Mouse (Mus musculus) kidney, postnatal 0 days (tissue): ENCODE data around the gene Iffo1. TPM values are rescaled to one million over a fixed set of nuclear protein-coding genes. Genes with fewer than 3 reads are reported as not detected.
A peak's percentile ranks its signal among the peaks of the same experiment; 100 is the strongest.

Source experiments
- ATAC-seq: fragments of 200-750 bp; cut with Nextera tagmentation; replicated peaks from 2 replicates; pipeline ENCODE4 v1.8.0; 2017; ENCODE audit warnings: low read depth, moderate number of reproducible peaks, moderate TSS enrichment, moderate library complexity; ENCODE audit not compliant: low FRiP score
- DNase-seq: peaks from one replicate; pipeline ENCODE4 v3.0.0-alpha.2; 2016; ENCODE audit warnings: low spot score
- H3K27ac ChIP-seq: fragments of 300-500 bp; sonication (generic); 2 replicates; pipeline ENCODE4 v1.5.1; 2014; ENCODE audit warnings: mild to moderate bottlenecking
- H3K27me3 ChIP-seq: fragments of 300-500 bp; sonication (generic); 2 replicates; pipeline ENCODE4 v1.6.1; 2014; ENCODE audit warnings: low read length, mixed read lengths; ENCODE audit not compliant: insufficient read depth
- H3K36me3 ChIP-seq: fragments of 300-500 bp; sonication (generic); 2 replicates; pipeline ENCODE4 v1.6.1; 2014; ENCODE audit warnings: low read length, mixed read lengths; ENCODE audit not compliant: insufficient read depth
- H3K4me1 ChIP-seq: fragments of 300-500 bp; sonication (generic); replicated peaks from 2 replicates; pipeline ENCODE4 v1.6.1; 2014; ENCODE audit warnings: antibody characterized with exemption, low read length, mixed read lengths; ENCODE audit not compliant: insufficient read depth
- H3K4me2 ChIP-seq: fragments of 300-500 bp; sonication (generic); 2 replicates; pipeline ENCODE4 v1.6.1; 2014; ENCODE audit warnings: mild to moderate bottlenecking, low read length, moderate library complexity, mixed read lengths
- H3K4me3 ChIP-seq: fragments of 300-500 bp; sonication (generic); replicated peaks from 2 replicates; pipeline ENCODE4 v1.5.1; 2014; ENCODE audit warnings: low read depth, low read length
- H3K9ac ChIP-seq: fragments of 300-500 bp; sonication (generic); 2 replicates; pipeline ENCODE4 v1.6.1; 2014; ENCODE audit warnings: low read depth, low read length
- H3K9me3 ChIP-seq: fragments of 300-500 bp; sonication (generic); replicated peaks from 2 replicates; pipeline ENCODE4 v1.6.1; 2016; ENCODE audit warnings: low read length, inconsistent platforms, mixed read lengths
- CTCF ChIP-seq: IDR thresholded peaks from 2 replicates; pipeline ENCODE4 v1.5.1; 2016; ENCODE audit warnings: antibody characterized with exemption, low read depth, mild to moderate bottlenecking, moderate library complexity
- WGBS: fragments of 180-500 bp; shearing (Covaris S2); extraction: QIAGEN DNeasy Blood & Tissue Kit; methylation state at CpG from one replicate; pipeline ENCODE4 v1.1.7; 2014; 5-methylcytosine and 5-hydroxymethylcytosine counted together
- microRNA-seq: library from miRNA; unstranded; fragments of <30 nt; microRNA quantifications from one replicate; pipeline ENCODE4, GENCODE M21; 2016
- polyA plus RNA-seq: library from polyadenylated mRNA; unstranded; fragments of >200 nt; fragmentation: Nextera tagmentation; extraction: Ambion mirVana; gene quantifications from 2 replicates; pipeline ENCODE4 v1.2.1, GENCODE M21; 2015

Iffo1 gene
- polyA plus RNA-seq, 1 experiment from 2014 or later: 8.1 TPM

GRCm38 (mm10) chr6:125195541-125196075 is 50.6 kb downstream of the Iffo1 start:
- TF ChIP-seq CTCF: no peak
- 0 out of 2 replicates have a peak, but pooled peaks cover 6% of the 10 kb centered on the region for H3K36me3 ChIP-seq
- H3K4me3 ChIP-seq: no peak overlapping the region
- H3K9me3 ChIP-seq: no peaks in the 10 kb centered on the region
- DNase-seq (no peak), ATAC-seq (no peak)
- H3K4me2 ChIP-seq: no peak overlapping the region
- H3K4me1 ChIP-seq: 0 out of 2 replicates have a peak, but pooled peaks cover 6% of the 10 kb centered on the region
- 27% methylated on average over 1 of the region's 1 CpGs for WGBS
- no peak overlapping the region for H3K27ac ChIP-seq
- H3K9ac ChIP-seq: no peak overlapping the region
- H3K27me3 ChIP-seq: no peaks in the 10 kb centered on the region

- Histone ChIP-seq H3K4me1 (0 out of 2 replicates have a peak, but pooled peaks cover 3% of the 10 kb centered on the region), H3K9ac (no peak overlapping the region), H3K36me3 (0 out of 2 replicates have a peak, but pooled peaks cover 6% of the 10 kb centered on the region), H3K4me2 (no peak overlapping the region), H3K27me3 (no peaks in the 10 kb centered on the region), H3K27ac (no peak overlapping the region), H3K9me3 (no peaks in the 10 kb centered on the region), H3K4me3 (no peak overlapping the region)
- 67% methylated on average over 3 of the region's 3 CpGs for WGBS
- DNase-seq (no peak), ATAC-seq (no peak)
- no peak for TF ChIP-seq CTCF
Observed at GRCm38 (mm10) chr6:125196301-125196700, 51.3 kb downstream of the Iffo1 start.

DNA sequence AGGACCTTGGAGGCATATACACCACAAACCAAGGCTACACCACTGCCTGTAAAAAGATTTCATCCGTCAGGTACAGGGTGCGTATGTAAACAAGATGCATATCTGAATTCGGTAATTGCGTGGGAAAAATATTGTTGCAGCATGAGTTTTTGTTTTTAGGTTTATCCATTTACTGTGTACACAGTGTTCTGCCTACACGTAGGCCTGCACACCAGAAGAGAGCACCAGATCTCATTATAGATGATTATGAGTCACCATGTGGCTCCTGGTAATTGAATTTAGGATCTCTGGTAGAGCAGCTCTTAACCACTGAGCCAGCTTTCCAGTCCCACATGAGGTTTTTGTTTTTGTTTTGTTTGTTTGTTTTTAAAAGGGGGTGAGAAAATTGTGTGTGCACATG is 52.1 kb downstream of the Iffo1 start:
- Histone ChIP-seq H3K27ac (no peak overlapping the region), H3K27me3 (no peaks in the 10 kb centered on the region), H3K36me3 (0 out of 2 replicates have a peak, but pooled peaks cover 6% of the 10 kb centered on the region), H3K4me2 (no peak overlapping the region), H3K4me1 (0 out of 2 replicates have a peak, but pooled peaks cover 3% of the 10 kb centered on the region), H3K4me3 (no peak overlapping the region), H3K9me3 (no peaks in the 10 kb centered on the region), H3K9ac (no peak overlapping the region)
- 80% methylated on average over 5 of the region's 5 CpGs for whole genome bisulfite sequencing
- no peak for DNase-seq
- ATAC-seq: no peak
- TF ChIP-seq CTCF: no peak

GRCm38 (mm10) chr6:125210436-125210835 is 65.4 kb downstream of the Iffo1 start:
- ATAC-seq (no peak), DNase-seq (no peak)
- 0 out of 2 replicates have a peak, but pooled peaks have one; percentile 15 for TF ChIP-seq CTCF

More at GRCm38 (mm10) chr6:125210436-125210835, 65.4 kb downstream of the Iffo1 start:
- H3K27ac ChIP-seq: no peak overlapping the region
- H3K4me3 ChIP-seq: no peak overlapping the region
- no peaks in the 10 kb centered on the region for H3K27me3 ChIP-seq
- WGBS: 82% methylated on average over 1 of the region's 1 CpGs
- no peaks in the 10 kb centered on the region for H3K9me3 ChIP-seq
- no peak overlapping the region for H3K4me2 ChIP-seq
- no peaks in the 10 kb centered on the region for H3K4me1 ChIP-seq
- no peaks in the 10 kb centered on the region for H3K36me3 ChIP-seq
- H3K9ac ChIP-seq: no peak overlapping the region

Small RNAs within 50 kb of the gene (microRNA-seq; reads per million reads assigned to microRNA genes)
- 0.60 reads per million for gene Mir3098
- not detected for gene Mir7045

Other genes starting within 250 kb of the Iffo1 start
- gene Lag3, start 233.5 kb upstream of the Iffo1 start, polyA plus RNA-seq: 2.5 and 2.9 TPM in 2 replicates
- gene Ptms, start 225.1 kb upstream of the Iffo1 start, polyA plus RNA-seq: 359 and 399 TPM in 2 replicates
- gene Mlf2, start 213.9 kb upstream of the Iffo1 start, polyA plus RNA-seq: 348 and 352 TPM in 2 replicates
- gene Cops7a, start 179.7 kb upstream of the Iffo1 start, polyA plus RNA-seq: 153 and 157 TPM in 2 replicates
- 2.0 and 2.1 TPM in 2 replicates for gene Pianp, start 148.5 kb upstream of the Iffo1 start, polyA plus RNA-seq
- 11.3 and 11.4 TPM in 2 replicates for gene Zfp384, start 136.1 kb upstream of the Iffo1 start, polyA plus RNA-seq
- 118 and 119 TPM in 2 replicates for gene Ing4, start 105.5 kb upstream of the Iffo1 start, polyA plus RNA-seq
- gene Acrbp, start 95.6 kb upstream of the Iffo1 start, polyA plus RNA-seq: 4.2 and 4.5 TPM in 2 replicates
- gene Lpar5, start 77.3 kb upstream of the Iffo1 start, polyA plus RNA-seq: 0.29 and 0.30 TPM in 2 replicates
- gene Chd4, start 49.3 kb upstream of the Iffo1 start, polyA plus RNA-seq: 60.7 and 64.2 TPM in 2 replicates
- 41.1 and 43.2 TPM in 2 replicates for gene Nop2, start 13.3 kb upstream of the Iffo1 start, polyA plus RNA-seq
- gene Gapdh, start 21.2 kb downstream of the Iffo1 start, polyA plus RNA-seq: 1,529 and 1,548 TPM in 2 replicates
- gene Ncapd2, start 46.5 kb downstream of the Iffo1 start, polyA plus RNA-seq: 43.8 and 48.0 TPM in 2 replicates
- 275 and 288 TPM in 2 replicates for gene Mrpl51, start 46.6 kb downstream of the Iffo1 start, polyA plus RNA-seq
- gene Vamp1, start 70.3 kb downstream of the Iffo1 start, polyA plus RNA-seq: 4.0 and 4.4 TPM in 2 replicates
- gene Tapbpl, start 86.6 kb downstream of the Iffo1 start, polyA plus RNA-seq: 6.3 and 7.2 TPM in 2 replicates
- gene Cd27, start 91.8 kb downstream of the Iffo1 start, polyA plus RNA-seq: 0.93 and 1.2 TPM in 2 replicates
- gene Tuba3a, start 140.8 kb downstream of the Iffo1 start, polyA plus RNA-seq: 0.17 TPM in 1 of 2 replicates, not detected in the other
- gene Ltbr, start 168.6 kb downstream of the Iffo1 start, polyA plus RNA-seq: 69.8 and 71.6 TPM in 2 replicates
- gene Scnn1a, start 175.4 kb downstream of the Iffo1 start, polyA plus RNA-seq: 19.9 and 22.7 TPM in 2 replicates
- 77.9 and 80.4 TPM in 2 replicates for gene Tnfrsf1a, start 204.1 kb downstream of the Iffo1 start, polyA plus RNA-seq
- 3.1 and 3.4 TPM in 2 replicates for gene Plekhg6, start 235.6 kb downstream of the Iffo1 start, polyA plus RNA-seq